Mouse (Mus musculus): ENCODE data around the gene Pnlip. TPM values are rescaled to one million over a fixed set of nuclear protein-coding genes. Genes with fewer than 3 reads are reported as not detected.

The Pnlip gene
- polyA plus RNA-seq (2014; fragmentation: Nextera tagmentation; extraction: Ambion mirVana): 1.7 and 2.0 TPM in 2 replicates

DNA sequence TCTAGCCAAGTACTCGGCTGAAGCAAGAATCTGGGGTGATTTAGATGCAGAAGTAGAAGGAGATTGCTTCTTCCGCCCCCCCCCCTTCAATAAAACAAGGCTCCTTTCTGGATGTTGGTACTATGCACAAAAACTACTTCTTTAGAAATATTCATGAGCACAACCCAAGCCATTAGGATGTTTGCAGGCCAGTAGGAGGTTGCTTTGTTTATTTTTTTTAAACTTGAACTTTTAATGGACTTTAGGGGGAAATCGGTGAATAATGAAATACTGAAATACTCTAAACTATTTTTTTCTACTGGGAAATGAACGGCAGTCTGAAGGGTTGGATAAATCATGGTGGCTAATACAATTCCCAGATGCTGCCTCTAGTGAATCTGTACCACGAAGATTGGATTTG is at the start of gene Pnlip:
Gene Pnlip (plus strand): TSS at position 301 of the 400 bp plus-strand sequence.
- Histone ChIP-seq H3K27ac (ENCODE audit: low read depth, low read length) (no peak within 1 kb of the TSS), H3K4me3 (ENCODE audit: low read depth, low read length) (no peak within 1 kb of the TSS), H3K9ac (replicated peaks; ENCODE audit: low read depth, low read length) (no peak within 1 kb of the TSS), H3K36me3 (ENCODE audit: control insufficient read depth, insufficient read depth, low read length) (no peaks in the 10 kb centered on the region), H3K9me3 (ENCODE audit: control insufficient read depth, low read length) (no peaks in the 10 kb centered on the region), H3K4me1 (ENCODE audit: control insufficient read depth, insufficient read depth, low read length) (no peaks in the 10 kb centered on the region), H3K4me2 (ENCODE audit: low read depth, low read length) (no peak within 1 kb of the TSS), H3K27me3 (ENCODE audit: control insufficient read depth, insufficient read depth, low read length) (no peaks in the 10 kb centered on the region)
- WGBS: 55% methylated on average over 5 of the region's 5 CpGs
- ATAC-seq (ENCODE audit: low read depth): no peak

DNA sequence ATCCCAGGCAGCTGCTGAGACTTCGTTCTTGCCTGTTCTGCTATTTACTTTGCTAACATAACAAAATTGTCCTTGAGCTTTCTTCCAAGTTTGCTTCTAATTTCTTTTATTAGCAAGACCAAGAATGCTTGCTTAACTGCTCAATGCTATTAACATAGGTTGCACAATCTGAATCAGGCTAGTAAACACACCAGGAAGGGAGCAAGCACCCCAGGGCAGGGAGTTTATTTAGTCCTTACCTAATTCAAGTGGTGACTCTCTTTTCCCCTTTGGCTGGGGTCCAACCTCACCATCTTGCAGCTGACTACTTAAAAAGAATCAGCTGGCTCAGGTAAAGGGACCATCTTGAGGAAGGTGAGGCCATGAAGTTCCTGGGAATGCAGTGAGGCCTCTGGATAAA is 42.6 kb upstream of the Pnlip start:
- no peak overlapping the region for H3K9ac ChIP-seq (replicated peaks; ENCODE audit: low read depth, low read length)
- ATAC-seq (ENCODE audit: low read depth): no peak
- no peaks in the 10 kb centered on the region for H3K36me3 ChIP-seq (ENCODE audit: control insufficient read depth, insufficient read depth, low read length)
- WGBS: 68% methylated on average over 1 of the region's 1 CpGs
- no peaks in the 10 kb centered on the region for H3K4me1 ChIP-seq (ENCODE audit: control insufficient read depth, insufficient read depth, low read length)
- H3K9me3 ChIP-seq (ENCODE audit: control insufficient read depth, low read length): no peaks in the 10 kb centered on the region
- no peak overlapping the region for H3K4me3 ChIP-seq (ENCODE audit: low read depth, low read length)
- H3K27ac ChIP-seq (ENCODE audit: low read depth, low read length): no peak overlapping the region
- H3K27me3 ChIP-seq (ENCODE audit: control insufficient read depth, insufficient read depth, low read length): no peaks in the 10 kb centered on the region
- H3K4me2 ChIP-seq (ENCODE audit: low read depth, low read length): no peak overlapping the region

DNA sequence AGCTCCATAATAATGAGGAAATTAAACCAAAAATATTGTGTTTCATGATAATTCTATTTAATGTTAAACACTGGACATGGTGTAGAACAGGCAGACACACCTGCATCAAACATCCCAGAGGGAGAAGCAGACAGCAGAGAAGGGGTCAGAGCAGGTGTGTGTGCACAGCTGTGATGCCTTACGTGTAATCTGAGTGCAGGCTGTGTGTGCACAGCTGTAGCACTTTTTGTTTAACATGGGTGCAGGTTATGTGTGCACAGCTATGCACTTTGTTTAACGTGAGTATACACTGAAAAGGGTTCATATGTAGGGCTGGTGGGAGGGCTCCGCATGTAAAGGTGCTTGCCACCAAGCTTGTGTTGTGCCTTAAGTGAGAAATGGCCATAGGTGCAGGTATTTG is 39.6 kb upstream of the Pnlip start:
- H3K27me3 ChIP-seq (ENCODE audit: control insufficient read depth, insufficient read depth, low read length): no peaks in the 10 kb centered on the region
- H3K4me2 ChIP-seq (ENCODE audit: low read depth, low read length): no peak overlapping the region
- H3K9me3 ChIP-seq (ENCODE audit: control insufficient read depth, low read length): no peaks in the 10 kb centered on the region
- 79% methylated on average over 3 of the region's 3 CpGs for WGBS
- H3K9ac ChIP-seq (replicated peaks; ENCODE audit: low read depth, low read length): no peak overlapping the region
- no peak overlapping the region for H3K27ac ChIP-seq (ENCODE audit: low read depth, low read length)
- no peaks in the 10 kb centered on the region for H3K36me3 ChIP-seq (ENCODE audit: control insufficient read depth, insufficient read depth, low read length)
- ATAC-seq (ENCODE audit: low read depth): no peak
- no peak overlapping the region for H3K4me3 ChIP-seq (ENCODE audit: low read depth, low read length)
- no peaks in the 10 kb centered on the region for H3K4me1 ChIP-seq (ENCODE audit: control insufficient read depth, insufficient read depth, low read length)

DNA sequence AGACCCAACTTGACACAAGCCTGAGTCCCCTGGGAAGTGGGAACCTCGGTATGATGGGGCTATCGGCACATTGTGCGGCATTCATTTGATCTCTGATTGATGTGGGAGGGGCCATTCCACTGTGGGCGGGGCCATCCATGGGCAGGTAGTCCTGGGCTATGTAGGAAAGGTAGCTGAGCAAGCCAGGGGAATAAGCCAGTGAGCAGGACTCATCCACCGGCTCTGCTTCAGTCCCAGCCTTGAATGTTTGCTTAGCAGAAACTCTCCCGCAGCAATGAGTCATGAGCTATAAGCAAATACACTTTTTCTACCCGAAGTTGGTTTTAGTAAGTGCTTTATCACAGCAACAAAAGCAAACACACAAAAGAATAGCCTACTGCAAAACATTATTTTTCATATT is 35.7 kb upstream of the Pnlip start:
- H3K27me3 ChIP-seq (ENCODE audit: control insufficient read depth, insufficient read depth, low read length): no peaks in the 10 kb centered on the region
- H3K9me3 ChIP-seq (ENCODE audit: control insufficient read depth, low read length): no peaks in the 10 kb centered on the region
- ATAC-seq (ENCODE audit: low read depth): no peak
- no peak overlapping the region for H3K4me3 ChIP-seq (ENCODE audit: low read depth, low read length)
- H3K27ac ChIP-seq (ENCODE audit: low read depth, low read length): no peak overlapping the region
- no peak overlapping the region for H3K9ac ChIP-seq (replicated peaks; ENCODE audit: low read depth, low read length)
- 83% methylated on average over 7 of the region's 7 CpGs for WGBS
- no peak overlapping the region for H3K4me2 ChIP-seq (ENCODE audit: low read depth, low read length)
- H3K4me1 ChIP-seq (ENCODE audit: control insufficient read depth, insufficient read depth, low read length): no peaks in the 10 kb centered on the region
- H3K36me3 ChIP-seq (ENCODE audit: control insufficient read depth, insufficient read depth, low read length): no peaks in the 10 kb centered on the region

DNA sequence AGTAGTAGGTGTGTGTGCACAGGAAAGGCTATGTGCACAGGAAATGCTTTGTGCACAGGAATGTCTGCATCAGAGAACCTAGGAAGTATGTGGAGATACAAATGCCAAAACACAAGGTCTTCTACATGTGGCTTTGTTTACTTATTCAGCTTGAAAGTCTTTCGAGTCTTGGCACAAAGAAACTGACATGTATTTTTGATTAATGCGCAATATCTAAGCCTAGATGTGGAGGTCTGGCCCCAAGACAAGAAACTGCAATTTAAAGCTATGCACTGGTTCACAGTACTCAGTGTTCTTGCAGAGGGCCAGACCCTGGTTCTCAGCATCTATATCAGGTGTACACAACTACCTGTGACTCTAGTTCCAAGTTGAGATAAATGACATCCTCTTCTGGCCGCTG is 31.6 kb upstream of the Pnlip start:
- Histone ChIP-seq H3K4me1 (ENCODE audit: control insufficient read depth, insufficient read depth, low read length) (no peaks in the 10 kb centered on the region), H3K27ac (ENCODE audit: low read depth, low read length) (no peak overlapping the region), H3K9ac (replicated peaks; ENCODE audit: low read depth, low read length) (no peak overlapping the region), H3K4me2 (ENCODE audit: low read depth, low read length) (no peak overlapping the region), H3K27me3 (ENCODE audit: control insufficient read depth, insufficient read depth, low read length) (no peaks in the 10 kb centered on the region), H3K4me3 (ENCODE audit: low read depth, low read length) (no peak overlapping the region), H3K36me3 (ENCODE audit: control insufficient read depth, insufficient read depth, low read length) (no peaks in the 10 kb centered on the region), H3K9me3 (ENCODE audit: control insufficient read depth, low read length) (no peaks in the 10 kb centered on the region)
- 89% methylated on average over 3 of the region's 3 CpGs for WGBS
- ATAC-seq (ENCODE audit: low read depth): no peak

DNA sequence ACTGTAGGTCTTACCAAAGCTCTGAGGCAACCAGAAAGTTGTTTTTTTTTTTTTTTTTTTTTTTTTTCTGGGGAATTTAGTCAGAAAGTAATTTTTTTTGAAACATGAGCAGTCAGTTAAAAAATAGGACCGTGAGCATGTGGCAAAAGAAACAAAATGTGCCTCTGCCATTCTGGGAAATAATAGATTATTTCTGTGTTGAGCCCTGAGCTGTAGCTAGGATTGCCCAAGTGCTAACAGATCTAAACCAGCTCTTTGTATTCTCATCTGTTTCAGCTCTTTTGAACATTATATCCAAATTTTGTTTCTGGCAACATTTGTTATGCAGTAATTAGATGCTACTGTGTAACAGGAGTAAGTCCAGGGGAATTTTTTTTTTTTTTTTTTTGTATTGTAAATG is 30.7 kb upstream of the Pnlip start:
- 79% methylated on average over 1 of the region's 1 CpGs for WGBS

DNA sequence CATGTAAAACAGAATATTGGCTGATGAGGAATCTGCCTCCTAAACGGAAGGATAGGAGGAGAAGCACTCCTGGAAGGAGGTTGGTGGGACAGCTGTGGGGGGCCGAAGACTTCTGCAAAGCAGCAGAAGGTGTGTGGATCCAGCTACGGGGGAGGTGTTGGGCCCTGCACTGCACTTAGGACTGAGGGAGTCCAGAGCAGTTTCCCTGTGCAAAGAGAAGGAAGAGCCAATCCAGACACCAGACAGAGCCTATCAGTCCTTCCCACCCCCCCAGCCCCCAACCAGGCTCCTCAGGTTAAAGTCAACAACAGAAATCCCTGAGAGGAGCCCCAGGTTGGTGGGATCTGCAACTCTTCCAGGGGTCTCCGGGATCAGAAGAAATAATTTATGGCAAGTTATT is 27.5 kb upstream of the Pnlip start:
- Histone ChIP-seq H3K4me2 (ENCODE audit: low read depth, low read length) (no peak overlapping the region), H3K4me3 (ENCODE audit: low read depth, low read length) (no peak overlapping the region), H3K27me3 (ENCODE audit: control insufficient read depth, insufficient read depth, low read length) (no peaks in the 10 kb centered on the region), H3K4me1 (ENCODE audit: control insufficient read depth, insufficient read depth, low read length) (no peaks in the 10 kb centered on the region), H3K9ac (replicated peaks; ENCODE audit: low read depth, low read length) (no peak overlapping the region), H3K9me3 (ENCODE audit: control insufficient read depth, low read length) (no peaks in the 10 kb centered on the region), H3K27ac (ENCODE audit: low read depth, low read length) (no peak overlapping the region), H3K36me3 (ENCODE audit: control insufficient read depth, insufficient read depth, low read length) (no peaks in the 10 kb centered on the region)
- ATAC-seq (ENCODE audit: low read depth): no peak
- 82% methylated on average over 4 of the region's 4 CpGs for WGBS

More for the DNA sequence above, 30.7 kb upstream of the Pnlip start:
- H3K4me3 ChIP-seq (ENCODE audit: low read depth, low read length): no peak overlapping the region
- no peak for ATAC-seq (ENCODE audit: low read depth)
- no peaks in the 10 kb centered on the region for H3K4me1 ChIP-seq (ENCODE audit: control insufficient read depth, insufficient read depth, low read length)
- H3K4me2 ChIP-seq (ENCODE audit: low read depth, low read length): no peak overlapping the region
- no peak overlapping the region for H3K27ac ChIP-seq (ENCODE audit: low read depth, low read length)
- no peak overlapping the region for H3K9ac ChIP-seq (replicated peaks; ENCODE audit: low read depth, low read length)
- no peaks in the 10 kb centered on the region for H3K9me3 ChIP-seq (ENCODE audit: control insufficient read depth, low read length)
- H3K27me3 ChIP-seq (ENCODE audit: control insufficient read depth, insufficient read depth, low read length): no peaks in the 10 kb centered on the region
- H3K36me3 ChIP-seq (ENCODE audit: control insufficient read depth, insufficient read depth, low read length): no peaks in the 10 kb centered on the region

DNA sequence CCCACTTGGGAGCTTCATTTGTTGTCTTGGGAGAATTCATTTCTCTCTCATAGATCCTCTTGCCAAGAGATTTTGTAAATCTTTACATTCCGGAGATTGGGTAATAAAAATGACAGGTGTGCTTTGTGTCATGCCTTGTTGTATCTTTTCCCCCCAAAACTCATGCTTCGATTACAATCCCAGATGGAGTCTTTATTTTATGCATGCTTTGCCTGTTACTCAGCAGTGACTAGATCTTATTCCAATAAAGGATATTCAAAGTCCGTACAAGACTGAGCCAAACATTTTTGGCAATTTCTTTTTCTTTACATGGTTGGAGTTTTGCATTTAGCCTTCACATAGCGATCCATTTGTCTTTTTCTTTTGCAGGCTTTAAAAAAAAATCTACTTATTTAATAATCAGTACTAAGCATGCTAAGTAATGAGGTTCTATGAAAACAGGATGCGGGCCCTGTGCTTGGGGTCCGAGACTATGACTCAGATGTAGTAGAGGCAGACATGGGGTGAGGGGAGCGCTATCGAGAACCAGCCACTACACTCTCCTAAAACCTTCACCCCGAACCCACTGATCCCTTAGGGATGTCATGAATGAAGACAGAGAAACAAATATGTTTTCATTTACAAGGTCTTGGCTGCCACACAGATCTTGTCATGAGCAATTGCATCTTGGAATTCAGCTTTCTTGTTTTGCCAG is 26.9 kb upstream of the Pnlip start:
- Histone ChIP-seq H3K4me1 (ENCODE audit: control insufficient read depth, insufficient read depth, low read length) (no peaks in the 10 kb centered on the region), H3K27ac (ENCODE audit: low read depth, low read length) (no peak overlapping the region), H3K27me3 (ENCODE audit: control insufficient read depth, insufficient read depth, low read length) (no peaks in the 10 kb centered on the region), H3K4me2 (ENCODE audit: low read depth, low read length) (no peak overlapping the region), H3K9me3 (ENCODE audit: control insufficient read depth, low read length) (no peaks in the 10 kb centered on the region), H3K4me3 (ENCODE audit: low read depth, low read length) (no peak overlapping the region), H3K9ac (replicated peaks; ENCODE audit: low read depth, low read length) (no peak overlapping the region), H3K36me3 (ENCODE audit: control insufficient read depth, insufficient read depth, low read length) (no peaks in the 10 kb centered on the region)
- no peak for ATAC-seq (ENCODE audit: low read depth)
- WGBS: 90% methylated on average over 9 of the region's 9 CpGs

DNA sequence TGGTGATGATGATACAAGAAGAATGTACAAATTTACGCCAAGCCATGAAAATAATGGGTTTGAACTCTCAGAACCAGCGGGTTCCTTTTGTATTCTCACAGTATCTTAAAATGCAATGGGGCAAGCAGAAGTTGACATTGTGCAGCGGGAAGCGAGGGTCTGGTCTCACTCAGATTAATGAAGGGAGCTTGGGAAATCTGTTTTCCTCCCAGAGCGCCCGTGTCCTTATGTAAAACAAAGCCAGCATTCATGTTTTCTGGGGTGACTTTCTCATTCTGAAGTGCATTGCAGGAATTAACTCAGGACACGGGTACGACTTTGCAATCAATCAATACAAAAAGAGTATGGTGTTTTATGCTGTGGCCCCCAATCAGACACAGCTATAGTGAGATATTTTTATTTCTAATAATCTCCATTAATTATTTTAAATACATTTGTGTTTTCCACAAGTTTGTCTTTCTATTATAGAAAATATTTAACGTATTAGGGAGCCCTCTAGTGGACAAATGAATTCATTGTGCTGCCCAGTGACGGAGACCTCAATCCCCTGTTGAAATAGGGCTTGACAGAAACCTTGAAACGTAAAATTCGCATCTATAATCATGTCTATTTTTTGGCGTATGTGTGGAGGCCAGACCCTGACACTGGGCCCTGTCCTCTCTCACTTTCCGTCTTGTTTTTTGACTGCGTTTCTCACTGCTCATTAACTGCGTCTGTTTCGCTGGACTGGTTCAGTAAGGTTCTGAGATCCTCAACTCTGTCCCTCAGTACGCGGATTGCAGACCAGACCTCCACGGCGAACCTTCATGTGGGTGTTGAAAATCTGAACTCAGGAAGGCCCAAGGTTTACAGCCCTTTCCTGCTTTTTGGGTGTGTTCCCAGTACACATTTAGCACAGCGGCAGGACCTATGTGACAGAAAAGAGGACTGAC is 24.6 kb upstream of the Pnlip start:
- no peak for ATAC-seq (ENCODE audit: low read depth)
- H3K27ac ChIP-seq (ENCODE audit: low read depth, low read length): no peak overlapping the region
- H3K36me3 ChIP-seq (ENCODE audit: control insufficient read depth, insufficient read depth, low read length): no peaks in the 10 kb centered on the region
- H3K9ac ChIP-seq (replicated peaks; ENCODE audit: low read depth, low read length): no peak overlapping the region
- H3K4me2 ChIP-seq (ENCODE audit: low read depth, low read length): no peak overlapping the region
- no peaks in the 10 kb centered on the region for H3K9me3 ChIP-seq (ENCODE audit: control insufficient read depth, low read length)
- H3K4me3 ChIP-seq (ENCODE audit: low read depth, low read length): no peak overlapping the region
- H3K4me1 ChIP-seq (ENCODE audit: control insufficient read depth, insufficient read depth, low read length): no peaks in the 10 kb centered on the region
- no peaks in the 10 kb centered on the region for H3K27me3 ChIP-seq (ENCODE audit: control insufficient read depth, insufficient read depth, low read length)
- WGBS: 41% methylated on average over 22 of the region's 22 CpGs
